Mouse (Mus musculus) left cerebral cortex, postnatal 4 days (tissue): ENCODE measurements around the gene Gsg1l. TPM values are rescaled to one million over a fixed set of nuclear protein-coding genes. Genes with fewer than 3 reads are reported as not detected.

Experiments
- DNase-seq: peaks from one replicate; pipeline ENCODE4 v3.0.0-alpha.2; 2022
- intact Hi-C: fragments of 180-260 bp; cut with DNase I; formaldehyde crosslinking; loops from one replicate; pipeline ENCODE4 v1.15.1; 2025
- total RNA-seq, 2 experiments: library from RNA; stranded (reverse); gene quantifications; 2 replicates each; pipeline ENCODE4 v1.2.3; 2021

Gene Gsg1l
- total RNA-seq, 2 experiments from 2014 or later, result 16.4 to 19.2 TPM

GRCm38 (mm10) chr7:126083341-126083979 lies 1.2 kb upstream of the Gsg1l start:
- intact Hi-C loops, result loop anchor here (10.0 kb wide), 4 partner anchors 249 to 409 kb away; no protein-coding TSS in a partner anchor
- DNase-seq, result peak; percentile 35

- intact Hi-C loops, result loop anchor here (10.0 kb wide), 4 partner anchors 247 to 407 kb away; no protein-coding TSS in a partner anchor
- peak; percentile 70 for DNase-seq
Observed at GRCm38 (mm10) chr7:126081727-126082285, 405 bp downstream of the Gsg1l start.

GRCm38 (mm10) chr7:126080949-126081654 lies 1.1 kb downstream of the Gsg1l start:
- intact Hi-C loops, result loop anchor here (10.0 kb wide), 4 partner anchors 246 to 406 kb away; no protein-coding TSS in a partner anchor

DNA sequence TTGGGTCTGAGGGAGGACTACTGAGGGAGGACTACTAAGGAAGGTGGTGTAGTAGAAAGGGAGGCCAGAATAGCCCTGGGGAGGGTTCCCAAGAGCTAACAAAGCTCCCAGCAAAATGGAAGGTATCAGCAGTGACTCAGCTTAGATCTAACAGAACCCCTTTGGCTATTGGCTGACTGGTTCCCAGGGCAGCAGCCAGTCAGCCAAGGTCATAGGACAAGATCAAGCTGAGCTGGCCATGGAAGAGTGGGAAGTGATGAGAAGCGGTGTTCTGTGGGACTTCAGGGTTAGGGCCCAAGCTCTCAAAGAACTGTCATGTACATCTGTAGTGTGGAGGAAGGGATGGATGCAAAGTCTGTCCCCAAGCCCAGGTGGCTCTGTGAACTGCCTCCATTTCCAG lies 5.3 kb downstream of the Gsg1l start:
- intact Hi-C loops, result no loop called here
- no peak for DNase-seq

More at GRCm38 (mm10) chr7:126080949-126081654, 1.1 kb downstream of the Gsg1l start:
- peak; percentile 31 for DNase-seq

- DNase-seq, result peak; percentile 38
- intact Hi-C loops, result no loop called here
Observed at GRCm38 (mm10) chr7:126075058-126075457, 7.2 kb downstream of the Gsg1l start.

GRCm38 (mm10) chr7:126070321-126070720 lies 11.9 kb downstream of the Gsg1l start:
- no peak for DNase-seq

DNA sequence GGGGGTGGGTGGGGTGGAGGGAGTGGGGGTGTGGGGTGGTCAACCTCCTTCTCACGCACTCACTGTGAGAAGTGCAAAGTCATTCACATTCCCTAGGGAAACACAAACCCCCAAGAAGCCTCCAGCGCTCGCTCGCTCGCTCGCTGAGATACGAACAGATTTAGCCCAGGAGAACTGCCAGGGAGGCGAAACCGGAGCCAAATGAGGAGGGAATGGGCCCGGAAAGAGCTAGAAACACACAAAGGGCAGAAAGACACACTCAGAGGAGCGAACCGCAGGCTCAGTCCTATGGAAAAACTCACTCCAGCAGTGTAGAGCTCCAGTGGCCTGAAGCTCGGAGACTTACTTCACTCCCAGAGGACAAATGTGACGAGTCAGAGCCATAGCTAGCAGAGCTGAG lies 15.4 kb downstream of the Gsg1l start:
- peak; percentile 78 for DNase-seq
- intact Hi-C loops, result no loop called here

More at GRCm38 (mm10) chr7:126070321-126070720, 11.9 kb downstream of the Gsg1l start:
- intact Hi-C loops, result no loop called here

DNA sequence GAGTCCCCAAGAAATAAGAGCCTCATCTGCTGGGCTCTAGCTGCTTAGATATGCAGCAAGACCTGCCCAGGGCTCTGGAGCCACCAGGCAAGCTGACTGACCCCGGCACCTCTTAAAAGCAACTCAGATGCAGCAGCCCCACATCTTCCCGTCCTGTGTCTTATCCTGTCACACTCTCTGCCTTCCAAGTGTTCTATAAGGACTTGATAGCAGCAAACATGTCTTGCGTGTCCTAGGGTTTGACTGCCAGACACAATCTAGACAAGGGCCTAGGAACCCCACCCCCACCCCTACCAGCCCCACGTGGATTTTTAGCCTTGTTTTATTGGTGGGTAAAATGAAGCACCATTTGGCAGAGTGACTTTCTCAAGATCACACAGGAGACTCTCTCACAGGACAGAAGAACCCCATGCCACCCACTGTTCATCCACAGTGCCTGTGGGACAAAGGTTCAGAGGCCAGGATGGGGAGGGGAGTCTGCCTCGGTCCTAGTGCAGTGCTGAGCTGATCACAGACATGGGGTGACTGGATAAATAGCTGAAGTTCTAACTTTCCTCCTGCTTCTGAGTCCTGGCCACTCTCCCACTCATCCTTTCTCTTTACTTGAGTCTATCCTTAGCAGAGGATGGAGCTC lies 16.9 kb downstream of the Gsg1l start:
- intact Hi-C loops, result no loop called here
- no peak for DNase-seq

- intact Hi-C loops, result no loop called here
- peak; percentile 47 for DNase-seq
Observed at GRCm38 (mm10) chr7:126062228-126062627, 20.0 kb downstream of the Gsg1l start.

GRCm38 (mm10) chr7:126058918-126059317 lies 23.3 kb downstream of the Gsg1l start:
- intact Hi-C loops, result no loop called here
- DNase-seq, result no peak

- intact Hi-C loops, result no loop called here
- DNase-seq, result no peak
Observed at GRCm38 (mm10) chr7:126057332-126057914, 24.8 kb downstream of the Gsg1l start.

DNA sequence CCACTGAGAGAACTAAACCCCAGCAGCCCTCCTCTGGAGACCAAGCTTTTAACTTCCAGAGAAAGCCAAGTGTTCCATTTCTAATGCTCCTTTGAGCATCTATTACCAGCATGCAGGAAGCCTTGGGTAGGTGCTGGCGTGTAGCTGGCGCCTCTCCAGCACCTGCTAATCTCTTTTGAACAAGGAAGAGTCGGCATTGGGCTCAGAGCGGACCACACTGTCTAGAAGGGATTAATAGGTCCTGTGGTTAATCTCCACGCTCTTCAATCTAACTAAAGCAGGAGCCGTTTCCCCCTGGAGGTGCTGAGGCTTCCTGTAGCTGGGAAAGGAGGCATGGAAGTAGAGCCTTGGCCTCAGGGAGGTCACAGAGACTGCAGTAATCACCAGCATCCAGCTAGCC lies 27.6 kb downstream of the Gsg1l start:
- intact Hi-C loops, result no loop called here
- DNase-seq, result peak; percentile 53

DNA sequence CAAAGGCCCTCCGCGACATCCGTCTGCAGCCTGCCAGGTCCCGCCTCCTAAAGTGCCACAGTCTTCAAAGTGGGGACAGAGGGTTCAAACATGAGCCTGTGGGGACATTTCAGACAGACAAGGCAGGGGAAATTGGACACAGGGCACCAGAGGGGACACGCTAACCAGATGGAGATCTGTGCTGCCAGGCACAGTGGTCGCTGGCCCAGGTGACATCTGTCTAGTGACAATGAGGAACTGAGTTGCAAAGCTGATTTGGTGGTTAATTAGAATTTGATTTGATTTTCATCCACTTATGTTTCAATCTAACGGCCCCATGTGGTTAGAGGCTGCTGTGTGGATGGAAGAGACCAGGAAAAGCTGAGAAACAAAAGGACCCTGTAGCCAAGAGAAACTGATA lies 28.6 kb downstream of the Gsg1l start:
- DNase-seq, result peak; percentile 81
- intact Hi-C loops, result no loop called here

- peak; percentile 50 for DNase-seq
- intact Hi-C loops, result no loop called here
Observed at GRCm38 (mm10) chr7:126051910-126052309, 30.3 kb downstream of the Gsg1l start.

GRCm38 (mm10) chr7:126045077-126045476 lies 37.1 kb downstream of the Gsg1l start:
- intact Hi-C loops, result no loop called here
- no peak for DNase-seq

GRCm38 (mm10) chr7:126042306-126042705 lies 39.9 kb downstream of the Gsg1l start:
- no peak for DNase-seq
- intact Hi-C loops, result no loop called here

DNA sequence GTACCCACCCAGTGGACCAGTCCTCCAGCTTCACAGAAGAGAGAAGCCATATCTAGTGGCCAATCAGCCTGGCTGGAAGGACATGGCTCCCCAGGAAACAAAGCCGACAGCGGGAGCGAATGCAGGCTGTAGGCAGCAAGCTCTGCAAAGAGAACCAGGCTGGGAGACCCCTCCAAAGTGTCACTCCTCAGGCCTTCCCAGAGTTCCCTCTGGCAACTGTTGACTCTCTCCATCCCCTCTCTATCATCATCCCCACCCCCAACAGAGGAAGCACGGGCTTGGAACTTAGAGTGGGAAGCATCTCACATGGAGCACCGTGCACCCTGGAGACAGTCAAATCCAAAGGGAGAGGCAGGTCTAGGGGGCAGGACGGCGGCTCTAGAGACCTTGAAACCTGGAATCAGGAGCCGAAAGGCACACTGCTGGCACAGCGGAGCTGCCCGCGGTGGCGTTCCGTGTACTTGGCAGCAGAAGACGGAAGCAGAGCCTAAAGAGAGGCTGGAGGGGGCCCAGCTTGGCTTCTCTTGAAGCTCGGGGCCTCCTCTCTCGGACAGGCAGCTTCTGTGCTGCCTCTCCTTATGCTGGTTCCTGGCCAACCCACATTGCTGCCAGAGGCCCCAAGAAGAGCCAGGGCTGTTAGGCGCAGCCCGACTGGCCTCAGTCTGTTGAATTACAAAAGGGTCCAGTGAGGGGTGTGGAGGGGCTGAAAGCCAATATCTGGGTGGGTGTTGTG lies 41.3 kb downstream of the Gsg1l start:
- intact Hi-C loops, result no loop called here
- peak; percentile 94 for DNase-seq

DNA sequence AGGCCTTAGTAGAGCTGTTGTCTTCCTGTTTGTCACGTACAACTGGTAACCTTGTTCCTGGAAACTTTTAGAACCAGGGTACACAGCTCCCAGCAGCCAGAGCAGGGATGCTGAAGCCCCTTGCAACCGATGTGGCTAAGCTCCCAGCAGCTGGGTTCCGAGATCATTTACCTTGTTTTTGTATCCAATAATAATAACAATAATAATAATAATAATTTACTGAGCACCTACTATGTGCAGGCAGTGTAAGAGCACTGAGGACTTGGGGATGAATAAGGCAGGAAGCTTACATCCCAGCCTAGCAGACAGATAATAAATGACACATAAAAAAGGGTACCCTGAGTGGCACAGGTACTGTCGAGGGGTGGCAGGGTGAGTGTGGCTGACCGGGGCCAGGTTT lies 42.4 kb downstream of the Gsg1l start:
- no peak for DNase-seq
- intact Hi-C loops, result no loop called here

DNA sequence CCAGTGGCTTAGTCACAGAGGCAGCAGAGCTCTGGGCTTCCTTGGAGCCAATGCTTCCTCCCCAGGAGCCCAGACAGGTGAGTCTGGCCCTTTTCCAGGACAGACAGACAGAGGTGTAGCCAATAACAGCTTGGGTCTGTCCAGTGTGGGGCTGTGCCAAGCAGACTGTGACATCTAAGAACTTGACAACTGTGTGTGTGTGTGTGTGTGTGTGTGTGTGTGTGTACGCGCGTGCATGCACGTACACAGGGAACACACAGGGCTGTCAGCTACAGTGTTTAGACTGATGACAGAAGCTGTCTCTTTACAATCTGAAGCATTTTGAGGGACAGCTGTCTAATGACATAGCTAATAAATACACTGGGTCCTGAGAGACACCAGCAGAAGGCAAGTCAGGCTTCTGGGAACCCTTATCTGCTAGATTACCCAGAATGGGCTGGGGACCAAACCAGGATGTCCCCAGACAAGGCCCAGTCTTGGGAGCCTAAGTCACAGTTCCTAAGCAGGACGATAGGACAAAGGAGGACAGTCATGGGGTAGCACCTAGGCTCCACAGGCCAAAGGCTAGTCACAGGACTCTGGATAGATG lies 42.9 kb downstream of the Gsg1l start:
- DNase-seq, result no peak
- intact Hi-C loops, result no loop called here
